Mouse (Mus musculus) forebrain, embryonic 10.5 days (tissue): ENCODE data around the gene Zcchc3. TPM values are rescaled to one million over a fixed set of nuclear protein-coding genes. Genes with fewer than 3 reads are reported as not detected.

Experiments
- DNase-seq: peaks from one replicate; pipeline ENCODE4 v3.0.0-alpha.2; 2017; ENCODE audit warnings: low spot score; ENCODE audit errors: extremely low spot score
- H3K27ac ChIP-seq: fragments of 300-500 bp; sonication (generic); 2 replicates; pipeline ENCODE4 v1.5.1; 2016; ENCODE audit warnings: mild to moderate bottlenecking
- H3K27me3 ChIP-seq: fragments of 300-500 bp; sonication (generic); 2 replicates; pipeline ENCODE4 v1.6.1; 2016; ENCODE audit warnings: mild to moderate bottlenecking; ENCODE audit not compliant: poor library complexity, severe bottlenecking
- H3K36me3 ChIP-seq: fragments of 300-500 bp; sonication (generic); replicated peaks from 2 replicates; pipeline ENCODE4 v1.6.1; 2016; ENCODE audit warnings: mild to moderate bottlenecking, moderate library complexity
- H3K4me1 ChIP-seq: fragments of 300-500 bp; sonication (generic); 2 replicates; pipeline ENCODE4 v1.6.1; 2016
- H3K4me3 ChIP-seq: fragments of 300-500 bp; sonication (generic); 2 replicates; pipeline ENCODE4 v1.5.1; 2016; ENCODE audit warnings: mild to moderate bottlenecking, moderate library complexity
- H3K9me3 ChIP-seq: fragments of 300-500 bp; sonication (generic); 2 replicates; pipeline ENCODE4 v1.6.1; 2016; ENCODE audit warnings: mild to moderate bottlenecking, moderate library complexity
- WGBS: fragments of 180-500 bp; shearing (Covaris S2); methylation state at CpG from one replicate; pipeline ENCODE4 v1.1.7; 2016; 5-methylcytosine and 5-hydroxymethylcytosine counted together
- polyA plus RNA-seq: library from polyadenylated mRNA; unstranded; fragments of >200 nt; fragmentation: Nextera tagmentation; extraction: Ambion mirVana; gene quantifications from 2 replicates; pipeline ENCODE4 v1.2.1, GENCODE M21; 2016

Gene Zcchc3
- polyA plus RNA-seq, 1 experiment from 2014 or later, result 46.5 TPM

GRCm38 (mm10) chr2:152372661-152373060, 42.2 kb downstream of the Zcchc3 start:
- H3K4me3 ChIP-seq, result no peak overlapping the region
- no peak for DNase-seq
- H3K36me3 ChIP-seq, result no peaks in the 10 kb centered on the region
- peaks cover 54% of the 10 kb centered on the region for H3K27me3 ChIP-seq
- WGBS, result 72% methylated on average over 4 of the region's 4 CpGs
- no peak overlapping the region for H3K27ac ChIP-seq
- H3K9me3 ChIP-seq, result no peaks in the 10 kb centered on the region
- peaks cover 39% of the 10 kb centered on the region for H3K4me1 ChIP-seq

DNA sequence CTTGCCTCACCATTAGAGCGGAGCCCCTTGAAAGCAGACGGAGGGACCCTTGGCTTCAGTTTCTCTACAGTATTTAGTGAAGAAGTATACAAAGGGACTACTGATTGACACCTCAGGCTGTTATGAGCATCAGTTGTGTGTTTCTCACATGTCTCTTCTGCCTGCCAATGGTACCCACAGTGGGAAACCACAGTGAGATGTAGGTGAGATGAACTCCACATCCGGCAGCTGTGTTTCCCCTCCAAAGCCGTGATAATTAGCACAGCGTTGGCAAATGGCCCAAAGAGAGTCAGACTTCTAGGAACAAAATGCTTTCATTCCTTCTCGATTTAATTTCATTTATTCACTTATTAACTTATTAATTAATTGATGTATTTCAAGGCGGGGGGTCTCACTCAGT, 42.7 kb downstream of the Zcchc3 start:
- no peak overlapping the region for H3K4me3 ChIP-seq
- WGBS, result 90% methylated on average over 7 of the region's 7 CpGs
- no peak overlapping the region for H3K27ac ChIP-seq
- H3K36me3 ChIP-seq, result no peaks in the 10 kb centered on the region
- DNase-seq, result no peak
- H3K9me3 ChIP-seq, result no peaks in the 10 kb centered on the region
- peaks cover 39% of the 10 kb centered on the region for H3K4me1 ChIP-seq
- peaks cover 48% of the 10 kb centered on the region for H3K27me3 ChIP-seq

DNA sequence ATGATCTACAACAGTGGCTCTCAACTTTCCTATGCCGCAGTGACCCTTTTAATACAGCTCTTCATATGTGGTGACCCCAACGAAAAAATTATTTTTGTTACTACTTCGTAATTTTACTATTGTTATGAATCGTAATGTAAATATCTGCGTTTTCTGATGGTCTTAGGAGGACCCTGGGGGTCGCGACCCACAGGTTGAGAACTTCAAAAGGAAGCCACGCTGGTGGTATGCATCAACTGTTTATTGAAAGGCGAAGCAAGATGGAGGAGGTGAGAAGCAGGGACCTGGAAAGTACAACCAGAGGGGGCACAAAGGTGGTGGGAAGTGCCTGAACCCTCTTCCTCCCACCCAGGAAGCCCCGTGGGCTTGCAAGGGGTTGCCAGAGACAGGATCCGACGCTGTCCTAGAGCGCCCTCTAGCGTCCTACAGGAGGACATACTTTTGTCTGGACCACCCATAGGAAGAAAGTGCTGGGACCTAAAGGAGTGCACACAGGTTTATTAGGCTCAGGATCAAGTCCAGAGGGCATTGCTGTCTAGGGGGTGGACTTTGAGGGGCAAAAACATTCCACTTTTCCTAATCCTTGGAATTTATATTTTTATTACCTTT, 46.2 kb downstream of the Zcchc3 start:
- 30% methylated on average over 14 of the region's 14 CpGs for WGBS
- Histone ChIP-seq H3K9me3 (no peaks in the 10 kb centered on the region), H3K27me3 (peaks cover 14% of the 10 kb centered on the region), H3K27ac (no peak overlapping the region), H3K4me3 (no peak overlapping the region; the same call in 1 of the 2 replicates), H3K36me3 (no peaks in the 10 kb centered on the region), H3K4me1 (peaks cover 14% of the 10 kb centered on the region)
- DNase-seq, result peak; percentile 73

GRCm38 (mm10) chr2:152367917-152368316, 46.9 kb downstream of the Zcchc3 start:
- Histone ChIP-seq H3K4me1 (peaks cover 17% of the 10 kb centered on the region), H3K36me3 (no peaks in the 10 kb centered on the region), H3K4me3 (no peak overlapping the region), H3K27me3 (peaks cover 11% of the 10 kb centered on the region), H3K27ac (no peak overlapping the region), H3K9me3 (no peaks in the 10 kb centered on the region)
- 90% methylated on average over 5 of the region's 5 CpGs for WGBS
- no peak for DNase-seq

- Histone ChIP-seq H3K4me3 (peak overlapping the region; percentile 34), H3K36me3 (no peaks in the 10 kb centered on the region), H3K4me1 (peaks cover 7% of the 10 kb centered on the region), H3K27me3 (no peaks in the 10 kb centered on the region), H3K9me3 (no peaks in the 10 kb centered on the region), H3K27ac (peak overlapping the region; percentile 85)
- peak; percentile 79 for DNase-seq
- 12% methylated on average over 17 of the region's 17 CpGs for WGBS
Measured at GRCm38 (mm10) chr2:152363245-152364147, 51.3 kb downstream of the Zcchc3 start.

Other genes starting within 250 kb of the Zcchc3 start
- gene Csnk2a1, start 188.2 kb downstream of the Zcchc3 start, polyA plus RNA-seq, result 77.6 and 91.0 TPM in 2 replicates
- 28.4 and 28.6 TPM in 2 replicates for gene Tbc1d20, start 121.2 kb downstream of the Zcchc3 start, polyA plus RNA-seq
- gene Rbck1, start 82.4 kb downstream of the Zcchc3 start, polyA plus RNA-seq, result 98.1 and 98.2 TPM in 2 replicates
- 2.3 and 3.1 TPM in 2 replicates for gene Trib3, start 71.0 kb downstream of the Zcchc3 start, polyA plus RNA-seq
- gene Nrsn2, start 38.4 kb downstream of the Zcchc3 start, polyA plus RNA-seq, result 1.1 and 2.4 TPM in 2 replicates
- gene Sox12, start 17.0 kb downstream of the Zcchc3 start, polyA plus RNA-seq, result 9.3 and 9.5 TPM in 2 replicates
- 0.76 and 1.0 TPM in 2 replicates for gene 6820408C15Rik, start 560 bp upstream of the Zcchc3 start, polyA plus RNA-seq
- gene Defb23, start 49.6 kb upstream of the Zcchc3 start, polyA plus RNA-seq, result not detected in 2 replicates
- not detected in 2 replicates for gene Defb20, start 62.0 kb upstream of the Zcchc3 start, polyA plus RNA-seq
- gene Defb22, start 75.1 kb upstream of the Zcchc3 start, polyA plus RNA-seq, result not detected in 2 replicates
- gene Defb26, start 96.7 kb upstream of the Zcchc3 start, polyA plus RNA-seq, result not detected in 2 replicates
- gene Defb28, start 103.2 kb upstream of the Zcchc3 start, polyA plus RNA-seq, result not detected in 2 replicates
- gene Defb29, start 125.1 kb upstream of the Zcchc3 start, polyA plus RNA-seq, result not detected in 2 replicates
- gene Gm17416, start 154.3 kb upstream of the Zcchc3 start, polyA plus RNA-seq, result not detected in 2 replicates
- gene Defb21, start 157.7 kb upstream of the Zcchc3 start, polyA plus RNA-seq, result not detected in 2 replicates
- gene Defb19, start 165.3 kb upstream of the Zcchc3 start, polyA plus RNA-seq, result not detected in 2 replicates
- gene Defb45, start 184.4 kb upstream of the Zcchc3 start, polyA plus RNA-seq, result not detected in 2 replicates
- not detected in 2 replicates for gene Defb36, start 189.3 kb upstream of the Zcchc3 start, polyA plus RNA-seq
- gene Defb25, start 208.0 kb upstream of the Zcchc3 start, polyA plus RNA-seq, result not detected in 2 replicates
- 0.16 and 0.18 TPM in 2 replicates for gene Rem1, start 211.9 kb upstream of the Zcchc3 start, polyA plus RNA-seq